Mouse (Mus musculus): ENCODE results near the gene Lcp2.

- no peak for TF ChIP-seq CTCF (IDR thresholded peaks at IDR 0.05; ENCODE audit: low read depth, low read length)
- TF ChIP-seq POLR2AphosphoS5 (IDR thresholded peaks at IDR 0.05; ENCODE audit: insufficient replicate concordance, low read depth, low read length): no peak
Observed at GRCm38 (mm10) chr11:34010133-34010858, 36.4 kb upstream of the Lcp2 start.

All from G1E (cell line).